Mouse (Mus musculus) hindbrain, postnatal 0 days (tissue): ENCODE measurements at regions not wholly inside any gene's neighbourhood (a gene's known extent, or its start where the extent isn't known, plus 50 kb on each side); places are given as distances from the start of the nearest gene placed in this dataset.

Experiments
- ATAC-seq: fragments of 200-750 bp; cut with Nextera tagmentation; 2 replicates; pipeline ENCODE4 v1.8.0; 2017; ENCODE audit warnings: mild to moderate bottlenecking, moderate TSS enrichment, moderate library complexity
- DNase-seq: peaks from one replicate; pipeline ENCODE4 v3.0.0-alpha.2; 2015; ENCODE audit warnings: low spot score
- H3K27ac ChIP-seq: fragments of 300-500 bp; sonication (generic); 2 replicates; pipeline ENCODE4 v1.5.1; 2014; ENCODE audit warnings: mild to moderate bottlenecking
- H3K27me3 ChIP-seq: fragments of 300-500 bp; sonication (generic); 2 replicates; pipeline ENCODE4 v1.6.1; 2014; ENCODE audit warnings: low read length, mixed read lengths; ENCODE audit not compliant: insufficient read depth
- H3K36me3 ChIP-seq: fragments of 300-500 bp; sonication (generic); 2 replicates; pipeline ENCODE4 v1.6.1; 2014; ENCODE audit warnings: low read length, mixed read lengths; ENCODE audit not compliant: insufficient read depth
- H3K4me1 ChIP-seq: fragments of 300-500 bp; sonication (generic); 2 replicates; pipeline ENCODE4 v1.6.1; 2014; ENCODE audit warnings: antibody characterized with exemption, low read length, mixed read lengths; ENCODE audit not compliant: insufficient read depth
- H3K4me2 ChIP-seq: fragments of 300-500 bp; sonication (generic); 2 replicates; pipeline ENCODE4 v1.6.1; 2014; ENCODE audit warnings: low read depth, mild to moderate bottlenecking, low read length, moderate library complexity, mixed read lengths
- H3K4me3 ChIP-seq: fragments of 300-500 bp; sonication (generic); 2 replicates; pipeline ENCODE4 v1.5.1; 2014; ENCODE audit warnings: low read length
- H3K9ac ChIP-seq: fragments of 300-500 bp; sonication (generic); replicated peaks from 2 replicates; pipeline ENCODE4 v1.6.1; 2014; ENCODE audit warnings: mild to moderate bottlenecking, low read length, moderate library complexity, mixed read lengths
- H3K9me3 ChIP-seq: fragments of 300-500 bp; sonication (generic); 2 replicates; pipeline ENCODE4 v1.6.1; 2016; ENCODE audit warnings: low read length, mixed read lengths
- CTCF ChIP-seq: IDR thresholded peaks from 2 replicates; pipeline ENCODE4 v1.5.1; 2016; ENCODE audit warnings: antibody characterized with exemption, control low read depth, low read depth
- WGBS: fragments of 180-500 bp; shearing (Covaris S2); extraction: QIAGEN DNeasy Blood & Tissue Kit; methylation state at CpG from one replicate; pipeline ENCODE4 v1.1.7; 2014; 5-methylcytosine and 5-hydroxymethylcytosine counted together

GRCm38 (mm10) chr1:156992536-156992935, 53.1 kb upstream of the Ralgps2 start:
- no peak for DNase-seq
- no peaks in the 10 kb centered on the region for H3K9me3 ChIP-seq
- no peaks in the 10 kb centered on the region for H3K36me3 ChIP-seq
- no peak for ATAC-seq
- peaks cover 15% of the 10 kb centered on the region; the same call in 1 of the 2 replicates for H3K4me1 ChIP-seq
- no peak overlapping the region for H3K4me2 ChIP-seq
- no peak overlapping the region for H3K4me3 ChIP-seq
- no peak overlapping the region for H3K27ac ChIP-seq
- H3K9ac ChIP-seq: no peak overlapping the region
- no peak for TF ChIP-seq CTCF
- H3K27me3 ChIP-seq: no peaks in the 10 kb centered on the region
- 19% methylated on average over 2 of the region's 2 CpGs for WGBS

- H3K27me3 ChIP-seq: no peaks in the 10 kb centered on the region
- no peak overlapping the region for H3K9ac ChIP-seq
- H3K36me3 ChIP-seq: no peaks in the 10 kb centered on the region
- H3K4me3 ChIP-seq: no peak overlapping the region
- H3K27ac ChIP-seq: no peak overlapping the region
- TF ChIP-seq CTCF: no peak
- peaks cover 8% of the 10 kb centered on the region; the same call in 1 of the 2 replicates for H3K4me1 ChIP-seq
- H3K9me3 ChIP-seq: no peaks in the 10 kb centered on the region
- no peak overlapping the region for H3K4me2 ChIP-seq
- ATAC-seq (no peak), DNase-seq (no peak)
- WGBS: 63% methylated on average over 14 of the region's 14 CpGs
Measured at GRCm38 (mm10) chr1:156990567-156991494, 51.4 kb upstream of the Ralgps2 start.

GRCm38 (mm10) chr1:156990112-156990511, 50.7 kb upstream of the Ralgps2 start:
- peaks cover 11% of the 10 kb centered on the region; the same call in 1 of the 2 replicates for H3K4me1 ChIP-seq
- no peaks in the 10 kb centered on the region for H3K27me3 ChIP-seq
- H3K27ac ChIP-seq: no peak overlapping the region
- peak; percentile 75 for ATAC-seq
- no peaks in the 10 kb centered on the region for H3K36me3 ChIP-seq
- WGBS: 12% methylated on average over 9 of the region's 9 CpGs
- H3K9me3 ChIP-seq: no peaks in the 10 kb centered on the region
- H3K9ac ChIP-seq: no peak overlapping the region
- no peak for TF ChIP-seq CTCF
- no peak overlapping the region for H3K4me2 ChIP-seq
- peak; percentile 80 for DNase-seq
- no peak overlapping the region for H3K4me3 ChIP-seq

- Histone ChIP-seq H3K27me3 (no peaks in the 10 kb centered on the region), H3K9me3 (no peaks in the 10 kb centered on the region), H3K36me3 (no peaks in the 10 kb centered on the region), H3K4me2 (no peak overlapping the region), H3K4me3 (no peak overlapping the region), H3K4me1 (peaks cover 11% of the 10 kb centered on the region; the same call in 1 of the 2 replicates), H3K9ac (no peak overlapping the region), H3K27ac (no peak overlapping the region)
- WGBS: 63% methylated on average over 10 of the region's 10 CpGs
- ATAC-seq: no peak; the same call in 1 of the 2 replicates
- TF ChIP-seq CTCF: no peak
- no peak for DNase-seq
Measured at GRCm38 (mm10) chr1:156989149-156989785, 49.8 kb upstream of the Ralgps2 start.
